Mouse (Mus musculus) adrenal gland, adult 18-20 months (tissue): ENCODE measurements around the gene Cygb. TPM values are rescaled to one million over a fixed set of nuclear protein-coding genes. Genes with fewer than 3 reads are reported as not detected.

Source experiments
- DNase-seq, 2 experiments: peaks; one replicate each; pipeline ENCODE4 v3.0.0; 2021 to 2022; ENCODE audit warnings: low spot score in 2 of 2
- long read RNA-seq, 2 experiments: library from polyadenylated mRNA; stranded (forward); transcript quantifications; one replicate each; pipeline ENCODE4 v2.0.0; 2021
- total RNA-seq, 2 experiments: library from RNA; stranded (reverse); gene quantifications; 1 replicate in 1 of 2; 2 replicates in 1 of 2; pipeline ENCODE4 v1.2.3; 2021

Gene Cygb
- total RNA-seq: 10 to 100 TPM; 26.0 to 42.7 TPM
- long read RNA-seq, experiment 1, transcript Cygb-201 (4 exons, 2,331 nt): major isoform, 45 of 51 reads
- long read RNA-seq, experiment 1, partial matches to known transcripts: 1 of 51 reads
- long read RNA-seq, experiment 1, other reads (novel, unspliced or antisense): 5 of 51 reads
- long read RNA-seq, experiment 2, transcript Cygb-201 (4 exons, 2,331 nt): major isoform, 52 of 70 reads
- long read RNA-seq, experiment 2, partial matches to known transcripts: 10 of 70 reads
- long read RNA-seq, experiment 2, other reads (novel, unspliced or antisense): 8 of 70 reads

GRCm38 (mm10) chr11:116654255-116654821 lies at the start of gene Cygb:
Gene Cygb, minus strand, starts transcription at chr11:116654313.
- DNase-seq: no peak

GRCm38 (mm10) chr11:116701377-116701841 lies 47.3 kb upstream of the Cygb start:
- DNase-seq: peak in 1 of 2 experiments; percentile 11

- DNase-seq: no peak
These were observed 43.4 kb upstream of the Cygb start for GRCm38 (mm10) chr11:116697521-116697920.

- DNase-seq: no peak
These were observed 42.3 kb upstream of the Cygb start for GRCm38 (mm10) chr11:116696426-116696825.

GRCm38 (mm10) chr11:116695194-116695880 lies 41.2 kb upstream of the Cygb start:
- no peak for DNase-seq

- peak in 1 of 2 experiments; percentile 50 for DNase-seq
These were observed 40.4 kb upstream of the Cygb start for GRCm38 (mm10) chr11:116694250-116695193.

- DNase-seq: no peak
These were observed 39.8 kb upstream of the Cygb start for GRCm38 (mm10) chr11:116693899-116694249.

GRCm38 (mm10) chr11:116690701-116691575 lies 36.8 kb upstream of the Cygb start:
- DNase-seq: no peak

- DNase-seq: no peak
These were observed 35.5 kb upstream of the Cygb start for GRCm38 (mm10) chr11:116689622-116690021.

GRCm38 (mm10) chr11:116687897-116688296 lies 33.8 kb upstream of the Cygb start:
- DNase-seq: no peak

GRCm38 (mm10) chr11:116685729-116686128 lies 31.6 kb upstream of the Cygb start:
- no peak for DNase-seq

- DNase-seq: no peak
These were observed 29.7 kb upstream of the Cygb start for GRCm38 (mm10) chr11:116683777-116684176.

- no peak for DNase-seq
These were observed 28.5 kb upstream of the Cygb start for GRCm38 (mm10) chr11:116682501-116683144.

GRCm38 (mm10) chr11:116681147-116681546 lies 27.0 kb upstream of the Cygb start:
- no peak for DNase-seq

GRCm38 (mm10) chr11:116680321-116681091 lies 26.4 kb upstream of the Cygb start:
- DNase-seq: no peak

- no peak for DNase-seq
These were observed 25.0 kb upstream of the Cygb start for GRCm38 (mm10) chr11:116679148-116679547.

- no peak for DNase-seq
These were observed 23.8 kb upstream of the Cygb start for GRCm38 (mm10) chr11:116677711-116678441.
